ENCODE assay signal across 9 mouse cellular contexts in the genomic region with DNA sequence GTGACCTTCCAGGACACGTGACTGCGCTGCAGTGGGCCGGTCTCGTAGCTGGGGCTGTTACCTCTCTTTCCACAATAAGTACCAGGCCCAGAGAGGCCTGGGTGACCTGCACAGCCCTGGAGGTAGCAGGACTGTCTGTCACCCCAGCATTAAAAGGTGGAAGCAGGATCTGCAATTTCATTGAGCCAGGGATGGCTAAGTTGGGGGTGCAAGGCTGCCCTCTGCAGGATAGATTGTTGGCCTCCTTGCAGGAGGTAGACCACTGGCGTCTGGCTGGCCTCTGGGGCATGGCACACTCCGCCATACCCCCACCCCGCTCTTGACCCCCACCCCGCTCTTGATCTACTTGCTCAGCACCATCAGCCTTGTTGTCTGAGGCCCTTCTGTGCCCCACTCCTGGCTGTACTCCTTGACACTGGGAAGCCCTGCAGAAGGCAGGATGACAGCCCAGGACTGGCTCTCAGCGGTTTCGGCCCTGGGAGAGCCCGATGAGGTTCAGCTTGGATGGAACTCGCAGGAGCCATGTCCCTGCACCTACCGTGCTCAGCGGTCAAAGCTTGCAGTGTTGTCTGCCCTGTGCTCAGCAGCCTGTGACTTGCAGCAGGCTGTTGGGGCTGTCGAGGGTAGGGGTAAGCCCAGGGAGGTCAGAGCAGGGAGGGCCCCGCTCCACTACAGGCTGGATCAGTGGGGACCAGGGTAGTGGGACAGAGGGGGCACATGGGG. TPM values are rescaled to one million over a fixed set of nuclear protein-coding genes. Genes with fewer than 3 reads are reported as not detected.
DNase-seq lines count a peak whose midpoint lies in the region; ATAC-seq lines count a peak whose summit lies in the region.
"Had no signal": no experiment of that assay in that cellular context is flagged by ENCODE, and none has a peak within 500 bp of the region (broad histone marks: within the 10 kb centered on the region; RNA-seq: fewer than 3 reads in every experiment).

No protein-coding gene starts in this region.

- peak overlapping the region; percentile 57 for H3K4me2 ChIP-seq in heart, embryonic 14.5 days (ENCODE audit: low read length)
- peak overlapping the region; percentile 28 for H3K4me2 ChIP-seq in hindbrain, embryonic 12.5 days (replicated peaks)
- H3K4me2 ChIP-seq in liver, embryonic 13.5 days, result peak overlapping the region; percentile 67
- H3K4me2 ChIP-seq in stomach, embryonic 16.5 days (ENCODE audit: low read depth, low read length), result peak overlapping the region; percentile 65

- ATAC-seq in heart, embryonic 14.5 days (ENCODE audit: insufficient number of reproducible peaks, insufficient read depth, low FRiP score, low read depth), result no peak
- no peak for ATAC-seq in hindbrain, embryonic 12.5 days (ENCODE audit: low FRiP score)
- ATAC-seq in liver, embryonic 13.5 days (ENCODE audit: low read depth), result no peak
- no peak for ATAC-seq in stomach, embryonic 16.5 days (ENCODE audit: insufficient read depth, low FRiP score)

- peak overlapping the region in 1 of 2 experiments; percentile 22; a peak in 1 of 4 replicates for H3K4me3 ChIP-seq in heart, embryonic 14.5 days (ENCODE audit: control insufficient read depth in 1 of 2, insufficient read depth in 1 of 2, low read depth in 1 of 2, low read length in 2 of 2)
- H3K4me3 ChIP-seq in hindbrain, embryonic 12.5 days, result no peak overlapping the region
- H3K4me3 ChIP-seq in liver, embryonic 13.5 days (replicated peaks), result peak overlapping the region; percentile 38
- peak overlapping the region; percentile 34 for H3K4me3 ChIP-seq in stomach, embryonic 16.5 days (replicated peaks; ENCODE audit: low read length)
- H3K4me3 ChIP-seq: myocyte had no signal

- H3K36me3 ChIP-seq in heart, embryonic 14.5 days (ENCODE audit: control insufficient read depth, insufficient read depth, low read length), result peaks cover 58% of the 10 kb centered on the region
- peaks cover 65% of the 10 kb centered on the region for H3K36me3 ChIP-seq in hindbrain, embryonic 12.5 days
- peaks cover 64% of the 10 kb centered on the region for H3K36me3 ChIP-seq in liver, embryonic 13.5 days
- H3K36me3 ChIP-seq in stomach, embryonic 16.5 days (ENCODE audit: control insufficient read depth, insufficient read depth, low read length), result peaks cover 14% of the 10 kb centered on the region; the same call in 1 of the 2 replicates

- DNase-seq in heart, adult 11 months, result no peak
- peak; percentile 70 for DNase-seq in brain, adult 2 months (ENCODE audit: low read depth, low spot score)
- DNase-seq in liver, embryonic 13.5 days, result no peak
- DNase-seq in urinary bladder, postnatal 36 days (ENCODE audit: low spot score in 2 of 2), result no peak
- DNase-seq in layer of hippocampus, postnatal 36 days, result no peak

- no peaks in the 10 kb centered on the region for H3K27me3 ChIP-seq in heart, embryonic 14.5 days (ENCODE audit: control insufficient read depth, insufficient read depth, low read length)
- no peaks in the 10 kb centered on the region for H3K27me3 ChIP-seq in hindbrain, embryonic 12.5 days
- no peaks in the 10 kb centered on the region for H3K27me3 ChIP-seq in liver, embryonic 13.5 days
- H3K27me3 ChIP-seq in stomach, embryonic 16.5 days (ENCODE audit: control insufficient read depth, insufficient read depth, low read length), result no peaks in the 10 kb centered on the region

- peaks cover 24 to 27% of the 10 kb centered on the region in 2 experiments for H3K4me1 ChIP-seq in heart, embryonic 14.5 days (ENCODE audit: control insufficient read depth in 2 of 2, insufficient read depth in 2 of 2, low read length in 2 of 2)
- peaks cover 28% of the 10 kb centered on the region for H3K4me1 ChIP-seq in hindbrain, embryonic 12.5 days
- H3K4me1 ChIP-seq in liver, embryonic 13.5 days (replicated peaks), result peaks cover 49% of the 10 kb centered on the region
- peaks cover 29% of the 10 kb centered on the region for H3K4me1 ChIP-seq in stomach, embryonic 16.5 days (ENCODE audit: control insufficient read depth, insufficient read depth, low read length)

- H3K9me3 ChIP-seq in heart, embryonic 14.5 days (ENCODE audit: control insufficient read depth, low read length), result no peaks in the 10 kb centered on the region
- no peaks in the 10 kb centered on the region for H3K9me3 ChIP-seq in hindbrain, embryonic 12.5 days (replicated peaks)
- H3K9me3 ChIP-seq in liver, embryonic 13.5 days (replicated peaks), result no peaks in the 10 kb centered on the region
- H3K9me3 ChIP-seq in stomach, embryonic 16.5 days (replicated peaks; ENCODE audit: control insufficient read depth, low read length), result no peaks in the 10 kb centered on the region

- H3K9ac ChIP-seq in heart, embryonic 14.5 days (ENCODE audit: low read length), result peak overlapping the region; percentile 65
- no peak overlapping the region for H3K9ac ChIP-seq in hindbrain, embryonic 12.5 days
- H3K9ac ChIP-seq in liver, embryonic 13.5 days, result peak overlapping the region; percentile 59
- H3K9ac ChIP-seq in stomach, embryonic 16.5 days (ENCODE audit: low read length), result peak overlapping the region; percentile 70

- 43% methylated on average over 16 of the region's 16 CpGs for WGBS in heart, embryonic 14.5 days
- WGBS in hindbrain, embryonic 12.5 days, result 43% methylated on average over 16 of the region's 16 CpGs
- WGBS in liver, embryonic 13.5 days (ENCODE audit: insufficient replicate concordance), result 60% methylated on average over 16 of the region's 16 CpGs
- WGBS in stomach, embryonic 16.5 days, result 44% methylated on average over 16 of the region's 16 CpGs

- no peak overlapping the region for H3K27ac ChIP-seq in heart, embryonic 14.5 days (replicated peaks in 1 of 2; ENCODE audit: control insufficient read depth in 1 of 2, insufficient read depth in 1 of 2, low read depth in 2 of 2, low read length in 2 of 2)
- no peak overlapping the region for H3K27ac ChIP-seq in hindbrain, embryonic 12.5 days
- peak overlapping the region; percentile 53 for H3K27ac ChIP-seq in liver, embryonic 13.5 days
- H3K27ac ChIP-seq in stomach, embryonic 16.5 days (ENCODE audit: low read length), result 0 out of 2 replicates have a peak overlapping the region, but pooled peaks have one; percentile 14

RNA-seq across cellular contexts. Expression of a gene that starts 4.4 kb away (rescaled TPM):
- polyA plus RNA-seq in heart, embryonic 14.5 days (2014; fragmentation: Nextera tagmentation; extraction: Ambion mirVana), result 16.6 and 16.9 TPM in 2 replicates
- 53.3 and 54.5 TPM in 2 replicates for polyA plus RNA-seq in hindbrain, embryonic 12.5 days (2016; fragmentation: Nextera tagmentation; extraction: Ambion mirVana)
- polyA plus RNA-seq in liver, embryonic 13.5 days (2015; fragmentation: Nextera tagmentation; extraction: Ambion mirVana), result 29.5 and 33.0 TPM in 2 replicates
- polyA plus RNA-seq in stomach, embryonic 16.5 days (2015; fragmentation: Nextera tagmentation; extraction: Ambion mirVana), result 22.4 and 26.7 TPM in 2 replicates
- 10 to 100 TPM; 28.9 to 30.1 TPM for total RNA-seq in layer of hippocampus, postnatal 36 days (2021)

RNA-seq across cellular contexts. Expression of a gene that starts 12.0 kb away (rescaled TPM):
- polyA plus RNA-seq in heart, embryonic 14.5 days (2014; fragmentation: Nextera tagmentation; extraction: Ambion mirVana), result 9.5 and 11.3 TPM in 2 replicates
- polyA plus RNA-seq in hindbrain, embryonic 12.5 days (2016; fragmentation: Nextera tagmentation; extraction: Ambion mirVana), result 2.7 and 3.1 TPM in 2 replicates
- polyA plus RNA-seq in liver, embryonic 13.5 days (2015; fragmentation: Nextera tagmentation; extraction: Ambion mirVana), result 5.2 and 5.3 TPM in 2 replicates
- 28.1 and 31.5 TPM in 2 replicates for polyA plus RNA-seq in stomach, embryonic 16.5 days (2015; fragmentation: Nextera tagmentation; extraction: Ambion mirVana)
- 1 to 10 TPM in 1 of 2 experiments, under 1 TPM in 1; 0.91 to 1.1 TPM for total RNA-seq in layer of hippocampus, postnatal 36 days (2021)

RNA-seq across cellular contexts. Expression of a gene that starts 23.7 kb away (rescaled TPM):
- 31.4 and 33.7 TPM in 2 replicates for polyA plus RNA-seq in heart, embryonic 14.5 days (2014; fragmentation: Nextera tagmentation; extraction: Ambion mirVana)
- 97.3 and 103 TPM in 2 replicates for polyA plus RNA-seq in hindbrain, embryonic 12.5 days (2016; fragmentation: Nextera tagmentation; extraction: Ambion mirVana)
- 13.2 and 16.7 TPM in 2 replicates for polyA plus RNA-seq in liver, embryonic 13.5 days (2015; fragmentation: Nextera tagmentation; extraction: Ambion mirVana)
- polyA plus RNA-seq in stomach, embryonic 16.5 days (2015; fragmentation: Nextera tagmentation; extraction: Ambion mirVana), result 40.8 and 41.8 TPM in 2 replicates
- total RNA-seq in layer of hippocampus, postnatal 36 days (2021), result 100 to 1,000 TPM; 301 to 304 TPM

RNA-seq across cellular contexts. Expression of a gene that starts 25.1 kb away (rescaled TPM):
- 1.8 and 2.2 TPM in 2 replicates for polyA plus RNA-seq in heart, embryonic 14.5 days (2014; fragmentation: Nextera tagmentation; extraction: Ambion mirVana)
- 5.4 and 6.8 TPM in 2 replicates for polyA plus RNA-seq in hindbrain, embryonic 12.5 days (2016; fragmentation: Nextera tagmentation; extraction: Ambion mirVana)
- polyA plus RNA-seq in liver, embryonic 13.5 days (2015; fragmentation: Nextera tagmentation; extraction: Ambion mirVana), result 0.35 and 0.43 TPM in 2 replicates
- 29.1 and 35.7 TPM in 2 replicates for polyA plus RNA-seq in stomach, embryonic 16.5 days (2015; fragmentation: Nextera tagmentation; extraction: Ambion mirVana)
- 1 to 10 TPM in 1 of 2 experiments, under 1 TPM in 1; 0.65 to 1.7 TPM for total RNA-seq in layer of hippocampus, postnatal 36 days (2021)

RNA-seq across cellular contexts. Expression of a gene that starts 26.6 kb away (rescaled TPM):
- 0.11 TPM in 1 of 2 replicates, not detected in the other for polyA plus RNA-seq in heart, embryonic 14.5 days (2014; fragmentation: Nextera tagmentation; extraction: Ambion mirVana)
- not detected in 2 replicates for polyA plus RNA-seq in hindbrain, embryonic 12.5 days (2016; fragmentation: Nextera tagmentation; extraction: Ambion mirVana)
- polyA plus RNA-seq in liver, embryonic 13.5 days (2015; fragmentation: Nextera tagmentation; extraction: Ambion mirVana), result not detected in 2 replicates
- polyA plus RNA-seq in stomach, embryonic 16.5 days (2015; fragmentation: Nextera tagmentation; extraction: Ambion mirVana), result 0.05 TPM in 1 of 2 replicates, not detected in the other
- total RNA-seq in layer of hippocampus, postnatal 36 days (2021), result 1 to 10 TPM; 1.7 to 1.9 TPM

Comparison
In these comparisons a context has a peak if more than half of its experiments do, and no peak if none do; other contexts are left out.
1. H3K27ac ChIP-seq: peak in liver, embryonic 13.5 days (single experiment) and stomach, embryonic 16.5 days (single experiment); none in heart, embryonic 14.5 days (0 of 2) and hindbrain, embryonic 12.5 days (single experiment).
2. Peak in every context shown above with its lines, with median percentiles within 50 percentile points of each other: H3K4me2 ChIP-seq.